Mouse (Mus musculus) thymus, adult 2 months (tissue): ENCODE data around the gene Ccdc126. TPM values are rescaled to one million over a fixed set of nuclear protein-coding genes. Genes with fewer than 3 reads are reported as not detected.

Experiments
- DNase-seq: peaks from one replicate; pipeline ENCODE4 v3.0.0; 2021
- H3K27ac ChIP-seq: fragments of 200-500 bp; 2 replicates; pipeline ENCODE4 v1.5.1; 2012; ENCODE audit warnings: low read length, control low read depth; ENCODE audit not compliant: control insufficient read depth, insufficient read depth
- H3K27me3 ChIP-seq: fragments of 200-500 bp; 2 replicates; pipeline ENCODE4 v1.6.1; 2012; ENCODE audit warnings: mild to moderate bottlenecking, low read length, moderate library complexity, mixed read lengths; ENCODE audit not compliant: control insufficient read depth, insufficient read depth
- H3K36me3 ChIP-seq: fragments of 200-500 bp; 2 replicates; pipeline ENCODE4 v1.6.1; 2012; ENCODE audit warnings: mild to moderate bottlenecking, low read length, moderate library complexity; ENCODE audit not compliant: control insufficient read depth, insufficient read depth
- H3K4me1 ChIP-seq: fragments of 200-500 bp; replicated peaks from 2 replicates; pipeline ENCODE4 v1.6.1; 2012; ENCODE audit warnings: low read length; ENCODE audit not compliant: control insufficient read depth, insufficient read depth
- H3K4me3 ChIP-seq: fragments of 200-500 bp; 2 replicates; pipeline ENCODE4 v1.5.1; 2012; ENCODE audit warnings: mild to moderate bottlenecking, low read length, control low read depth, moderate library complexity; ENCODE audit not compliant: control insufficient read depth, insufficient read depth
- CTCF ChIP-seq: fragments of 200-500 bp; IDR thresholded peaks from 2 replicates; pipeline ENCODE4 v1.5.1; 2012; ENCODE audit warnings: mild to moderate bottlenecking, control low read depth, low read length, moderate library complexity, borderline replicate concordance; ENCODE audit not compliant: control insufficient read depth, poor library complexity, insufficient read depth; ENCODE audit errors: extremely low read depth
- POLR2A ChIP-seq: fragments of 200-500 bp; IDR thresholded peaks from 2 replicates; pipeline ENCODE4 v1.6.1; 2012; ENCODE audit warnings: mild to moderate bottlenecking, low read length, control low read depth, moderate library complexity; ENCODE audit not compliant: control insufficient read depth, poor library complexity, insufficient read depth; ENCODE audit errors: extremely low read depth
- WGBS: fragments of 180-500 bp; shearing (Covaris S2); methylation state at CpG from one replicate; pipeline ENCODE4 v1.1.7; 2018; 5-methylcytosine and 5-hydroxymethylcytosine counted together
- polyA plus RNA-seq: library from polyadenylated mRNA; depleted of rRNA; stranded (reverse); fragments of >200 nt; gene quantifications from 2 replicates; pipeline ENCODE4 v1.2.3, GENCODE M21; 2012; rRNA removed

Ccdc126 gene
- polyA plus RNA-seq: 2.9 and 3.1 TPM in 2 replicates

DNA sequence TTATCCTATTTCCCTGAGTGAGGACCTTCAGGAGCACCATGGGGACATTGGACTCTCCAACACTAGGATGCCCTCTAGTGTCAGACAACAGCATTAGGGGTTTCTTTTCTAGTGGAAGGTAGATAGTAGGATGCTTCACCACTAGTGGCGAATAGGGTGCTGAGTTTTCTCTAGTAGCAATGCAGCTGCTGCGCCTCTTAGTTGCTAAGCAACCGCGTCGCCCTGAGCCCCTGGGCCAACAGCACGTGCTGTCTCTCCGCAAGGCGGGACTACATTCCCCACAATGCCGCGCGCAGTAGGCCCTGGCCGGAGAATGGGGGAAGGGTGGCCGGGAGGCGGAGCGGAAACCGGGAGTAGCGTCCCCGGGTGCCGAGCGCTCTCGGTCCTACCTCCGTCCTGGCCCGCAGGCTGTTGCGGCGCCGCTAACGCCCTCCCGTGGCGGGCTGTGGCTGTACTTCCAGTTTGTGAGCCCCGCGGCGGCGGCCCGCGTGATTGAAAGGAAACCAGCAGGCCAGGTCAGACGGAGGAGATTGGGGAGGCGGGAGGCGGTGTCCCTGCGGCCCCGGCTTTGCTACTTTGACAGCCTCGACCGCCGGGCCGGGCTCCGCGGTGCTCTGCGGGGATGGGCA is at the start of gene Ccdc126:
Ccdc126 (plus strand) TSS at position 309 of the 629 bp plus-strand sequence.
- TF ChIP-seq CTCF (peak; percentile 70; the same call in 1 of the 2 replicates), POLR2A (peak; percentile 37; the same call in 1 of the 2 replicates)
- no peak within 1 kb of the TSS for H3K27ac ChIP-seq
- no peaks in the 10 kb centered on the region for H3K36me3 ChIP-seq
- peak; percentile 99 for DNase-seq
- H3K27me3 ChIP-seq: no peaks in the 10 kb centered on the region
- H3K4me3 ChIP-seq: peak within 1 kb of the TSS; percentile 66
- H3K4me1 ChIP-seq: peaks cover 6% of the 10 kb centered on the region; the same call in 1 of the 2 replicates
- under 1% methylated on average over 47 of the region's 47 CpGs for WGBS

GRCm38 (mm10) chr6:49269923-49270322 is 49.2 kb upstream of the Ccdc126 start:
- Histone ChIP-seq H3K27me3 (no peaks in the 10 kb centered on the region), H3K27ac (no peak overlapping the region), H3K36me3 (no peaks in the 10 kb centered on the region), H3K4me3 (no peak overlapping the region), H3K4me1 (no peaks in the 10 kb centered on the region)
- TF ChIP-seq POLR2A: no peak
- TF ChIP-seq CTCF: no peak
- 71% methylated on average over 11 of the region's 11 CpGs for WGBS
- DNase-seq: no peak

- H3K27me3 ChIP-seq: no peaks in the 10 kb centered on the region
- H3K36me3 ChIP-seq: no peaks in the 10 kb centered on the region
- H3K27ac ChIP-seq: no peak overlapping the region
- 88% methylated on average over 6 of the region's 6 CpGs for WGBS
- H3K4me3 ChIP-seq: no peak overlapping the region
- H3K4me1 ChIP-seq: no peaks in the 10 kb centered on the region
- no peak for DNase-seq
- TF ChIP-seq CTCF (no peak), POLR2A (no peak)
Measured at GRCm38 (mm10) chr6:49271815-49272214, 47.3 kb upstream of the Ccdc126 start.

GRCm38 (mm10) chr6:49272863-49273262 is 46.2 kb upstream of the Ccdc126 start:
- WGBS: 86% methylated on average over 2 of the region's 2 CpGs
- no peak overlapping the region for H3K27ac ChIP-seq
- no peaks in the 10 kb centered on the region for H3K36me3 ChIP-seq
- H3K4me3 ChIP-seq: no peak overlapping the region
- no peak for TF ChIP-seq CTCF
- DNase-seq: no peak
- H3K4me1 ChIP-seq: no peaks in the 10 kb centered on the region
- no peaks in the 10 kb centered on the region for H3K27me3 ChIP-seq

DNA sequence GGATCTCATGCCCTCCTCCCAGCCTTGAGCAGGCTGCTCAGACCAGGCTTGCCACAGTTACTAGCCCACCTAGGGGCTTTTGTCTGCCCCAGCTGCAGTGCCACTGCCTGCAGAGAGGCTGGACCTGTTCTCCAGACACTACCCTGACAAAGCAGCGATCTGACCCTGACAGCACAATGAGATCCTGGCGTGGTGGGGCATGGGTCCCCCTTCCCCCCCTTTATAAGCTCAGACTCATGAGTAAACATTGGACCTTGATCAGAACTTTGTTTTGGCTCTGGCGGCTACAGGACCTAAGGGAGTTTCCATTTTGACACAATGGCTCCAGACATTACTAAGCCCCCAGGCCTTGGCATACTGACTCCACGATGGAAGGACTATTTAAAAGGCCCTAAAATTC is 45.1 kb upstream of the Ccdc126 start:
- H3K27me3 ChIP-seq: no peaks in the 10 kb centered on the region
- no peak for TF ChIP-seq CTCF
- no peak for TF ChIP-seq POLR2A
- no peaks in the 10 kb centered on the region for H3K4me1 ChIP-seq
- DNase-seq: no peak
- H3K27ac ChIP-seq: no peak overlapping the region
- 91% methylated on average over 4 of the region's 4 CpGs for WGBS
- H3K4me3 ChIP-seq: no peak overlapping the region
- H3K36me3 ChIP-seq: no peaks in the 10 kb centered on the region

GRCm38 (mm10) chr6:49274416-49275091 is 44.5 kb upstream of the Ccdc126 start:
- Histone ChIP-seq H3K27me3 (no peaks in the 10 kb centered on the region), H3K36me3 (no peaks in the 10 kb centered on the region), H3K27ac (no peak overlapping the region), H3K4me1 (no peaks in the 10 kb centered on the region), H3K4me3 (no peak overlapping the region)
- TF ChIP-seq CTCF: no peak
- no peak for TF ChIP-seq POLR2A
- WGBS: 84% methylated on average over 9 of the region's 9 CpGs
- no peak for DNase-seq

DNA sequence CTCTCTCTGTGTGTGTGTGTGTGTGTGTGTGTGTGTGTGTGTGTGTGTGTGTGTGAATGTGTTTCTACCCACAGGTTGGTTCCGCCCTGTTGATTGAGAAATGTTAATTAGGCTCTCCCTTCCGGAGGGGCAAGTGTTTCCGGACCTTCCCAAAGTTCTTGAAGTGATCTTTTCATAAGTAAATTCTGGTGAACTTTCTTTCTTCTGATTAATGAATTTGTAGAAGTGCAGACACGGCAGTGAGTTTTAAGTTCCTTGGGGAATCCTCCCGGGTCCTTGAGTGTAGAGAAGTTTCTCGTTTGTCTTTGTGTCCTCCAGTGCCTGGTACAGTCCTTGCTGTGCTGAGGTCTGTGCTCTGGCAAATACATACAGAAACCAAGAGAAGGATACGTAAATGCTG is 43.8 kb upstream of the Ccdc126 start:
- Histone ChIP-seq H3K36me3 (no peaks in the 10 kb centered on the region), H3K27ac (no peak overlapping the region), H3K27me3 (no peaks in the 10 kb centered on the region), H3K4me1 (no peaks in the 10 kb centered on the region), H3K4me3 (no peak overlapping the region)
- 94% methylated on average over 7 of the region's 7 CpGs for WGBS
- TF ChIP-seq CTCF (no peak), POLR2A (no peak)
- no peak for DNase-seq
